Mouse (Mus musculus) induced T-regulatory cell, adult 2 months (primary cell): ENCODE results near the gene Pbxip1.
A peak's percentile ranks its signal among the peaks of the same experiment; 100 is the strongest.

Experiments used
- DNase-seq: peaks from one replicate; pipeline ENCODE4 v3.0.0-alpha.2; 2012; ENCODE audit warnings: low read depth

The Pbxip1 gene

GRCm38 (mm10) chr3:89436176-89437113, at the start of gene Pbxip1:
TSS of gene Pbxip1 (plus strand) at chr3:89436706.
- DNase-seq, result peak; percentile 89

- DNase-seq, result no peak
Observed at GRCm38 (mm10) chr3:89387632-89388031, 48.9 kb upstream of the Pbxip1 start.

- peak; percentile 57 for DNase-seq
Observed at GRCm38 (mm10) chr3:89388134-89388881, 48.2 kb upstream of the Pbxip1 start.

- peak; percentile 89 for DNase-seq
Observed at GRCm38 (mm10) chr3:89388901-89389740, 47.4 kb upstream of the Pbxip1 start.

GRCm38 (mm10) chr3:89390111-89390515, 46.4 kb upstream of the Pbxip1 start:
- no peak for DNase-seq

- peak; percentile 62 for DNase-seq
Observed at GRCm38 (mm10) chr3:89390699-89391662, 45.5 kb upstream of the Pbxip1 start.

- peak; percentile 58 for DNase-seq
Observed at GRCm38 (mm10) chr3:89391663-89392511, 44.6 kb upstream of the Pbxip1 start.

- DNase-seq, result peak; percentile 60
Observed at GRCm38 (mm10) chr3:89392871-89393311, 43.6 kb upstream of the Pbxip1 start.

GRCm38 (mm10) chr3:89393605-89394004, 42.9 kb upstream of the Pbxip1 start:
- DNase-seq, result peak; percentile 95

GRCm38 (mm10) chr3:89394006-89394893, 42.3 kb upstream of the Pbxip1 start, which contains the start of gene Zbtb7b:
TSS of gene Zbtb7b (minus strand) at chr3:89394776.
- DNase-seq, result peak; percentile 80

- DNase-seq, result no peak
Observed at GRCm38 (mm10) chr3:89394894-89395256, 41.6 kb upstream of the Pbxip1 start.

GRCm38 (mm10) chr3:89395419-89395805, 41.1 kb upstream of the Pbxip1 start:
- no peak for DNase-seq

GRCm38 (mm10) chr3:89395806-89396653, 40.5 kb upstream of the Pbxip1 start:
- peak; percentile 83 for DNase-seq

GRCm38 (mm10) chr3:89396654-89397005, 39.9 kb upstream of the Pbxip1 start:
- DNase-seq, result no peak

GRCm38 (mm10) chr3:89401329-89401728, 35.2 kb upstream of the Pbxip1 start:
- no peak for DNase-seq

GRCm38 (mm10) chr3:89402693-89403092, 33.8 kb upstream of the Pbxip1 start, which contains the start of gene Lenep:
TSS of gene Lenep (minus strand) at chr3:89402793.
- DNase-seq, result no peak

GRCm38 (mm10) chr3:89406887-89407286, 29.6 kb upstream of the Pbxip1 start:
- no peak for DNase-seq

GRCm38 (mm10) chr3:89408448-89408847, 28.1 kb upstream of the Pbxip1 start:
- no peak for DNase-seq
